Mouse (Mus musculus): ENCODE results near the gene Cdk2ap2.

Cdk2ap2 gene

GRCm38 (mm10) chr19:4139446-4139845, 42.5 kb downstream of the Cdk2ap2 start, which contains the start of gene Gpr152:
TSS of gene Gpr152 (plus strand) at chr19:4139787.
- DNase-seq (ENCODE audit: low spot score): no peak

- no peak for DNase-seq (ENCODE audit: low spot score)
Measured at GRCm38 (mm10) chr19:4140147-4140546, 43.2 kb downstream of the Cdk2ap2 start.

GRCm38 (mm10) chr19:4142416-4143173, 45.6 kb downstream of the Cdk2ap2 start:
- DNase-seq (ENCODE audit: low spot score): no peak

DNA sequence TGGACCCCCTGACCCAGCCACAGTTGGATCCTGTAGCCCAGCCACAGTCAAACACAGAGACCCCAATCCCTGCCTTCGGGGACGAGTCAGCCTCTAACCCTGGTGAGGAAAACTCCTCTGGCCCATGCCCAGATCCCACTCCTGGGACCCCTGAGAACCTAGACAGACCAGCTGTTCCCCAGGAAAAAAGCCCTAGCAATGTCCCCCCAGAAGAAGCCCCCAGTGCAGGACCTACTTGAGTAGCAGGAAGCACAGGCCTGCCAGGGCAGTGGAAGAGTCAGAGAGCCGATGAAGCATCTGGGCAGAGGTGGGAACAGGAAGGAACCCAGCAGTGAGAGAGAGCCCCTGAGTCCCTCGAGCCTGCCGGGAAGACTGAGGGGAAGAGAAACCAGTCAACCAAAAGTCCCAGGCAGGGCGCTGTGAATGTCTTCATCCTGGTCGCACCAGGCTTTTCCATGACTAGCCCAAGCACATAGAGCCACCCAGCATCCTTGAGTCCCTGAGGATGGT, 46.8 kb downstream of the Cdk2ap2 start, which contains the start of gene Cabp4:
TSS of gene Cabp4 (minus strand) at position 275 of the 510 bp plus-strand sequence.
- DNase-seq (ENCODE audit: low spot score): no peak

- peak; percentile 19 for DNase-seq (ENCODE audit: low spot score)
Measured at GRCm38 (mm10) chr19:4144550-4145498, 47.8 kb downstream of the Cdk2ap2 start.

DNA sequence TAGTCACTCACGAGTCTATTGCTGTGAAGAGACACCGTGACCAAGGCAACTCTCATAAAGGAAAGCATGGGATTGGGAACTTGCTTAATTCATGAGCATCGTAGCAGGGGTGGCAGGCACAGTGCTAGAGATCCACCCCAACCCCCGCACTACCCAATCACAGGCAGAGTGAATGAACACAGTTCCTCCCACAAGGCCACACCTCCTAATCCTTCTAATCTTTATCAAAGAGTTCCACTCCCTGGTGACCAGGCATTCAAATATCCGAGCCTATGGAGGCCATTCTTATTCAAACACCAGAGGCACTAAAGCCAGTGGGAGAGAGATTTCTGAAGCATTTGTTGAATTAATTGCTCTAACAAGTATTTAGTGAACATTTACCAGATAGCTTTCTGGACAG, 49.0 kb downstream of the Cdk2ap2 start:
- no peak for DNase-seq (ENCODE audit: low spot score)

- no peak for DNase-seq (ENCODE audit: low spot score)
Measured at GRCm38 (mm10) chr19:4146366-4147021, 49.5 kb downstream of the Cdk2ap2 start.

DNA sequence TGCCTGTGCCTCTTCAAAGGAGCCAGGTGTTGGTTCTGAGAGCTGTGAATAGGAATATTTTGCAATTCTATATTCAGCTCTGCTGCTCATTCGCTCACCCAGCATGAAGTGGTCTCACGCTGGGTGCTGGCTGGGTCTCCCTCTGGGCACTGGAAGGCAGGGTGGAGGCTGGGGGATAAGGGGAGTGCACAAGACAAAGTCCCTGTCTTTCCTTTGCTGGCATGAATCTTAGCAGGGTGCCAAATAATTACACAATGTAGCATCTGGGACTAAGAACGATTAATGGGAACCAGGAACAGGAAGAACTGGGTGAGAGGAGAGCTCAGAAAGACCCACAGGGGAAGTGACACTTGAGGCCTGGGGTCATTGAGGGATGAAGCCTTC, 50.0 kb downstream of the Cdk2ap2 start:
- DNase-seq (ENCODE audit: low spot score): no peak

GRCm38 (mm10) chr19:4147782-4148490, 51.0 kb downstream of the Cdk2ap2 start:
- DNase-seq (ENCODE audit: low spot score): no peak

- DNase-seq (ENCODE audit: low spot score): peak; percentile 90
Measured at GRCm38 (mm10) chr19:4148491-4148806, 51.5 kb downstream of the Cdk2ap2 start, which contains the start of gene Coro1b. TSS of gene Coro1b (plus strand) at chr19:4148619.

Measured in T-cell, adult 2 months (primary cell).